Mouse (Mus musculus): ENCODE data around the gene Cpb1. TPM values are rescaled to one million over a fixed set of nuclear protein-coding genes. Genes with fewer than 3 reads are reported as not detected.

The Cpb1 gene
- under 1 TPM; 0.09 to 0.10 TPM for total RNA-seq (2021)
- long read RNA-seq, experiment 1 = 0 reads
- long read RNA-seq, experiment 2 = 0 reads

DNA sequence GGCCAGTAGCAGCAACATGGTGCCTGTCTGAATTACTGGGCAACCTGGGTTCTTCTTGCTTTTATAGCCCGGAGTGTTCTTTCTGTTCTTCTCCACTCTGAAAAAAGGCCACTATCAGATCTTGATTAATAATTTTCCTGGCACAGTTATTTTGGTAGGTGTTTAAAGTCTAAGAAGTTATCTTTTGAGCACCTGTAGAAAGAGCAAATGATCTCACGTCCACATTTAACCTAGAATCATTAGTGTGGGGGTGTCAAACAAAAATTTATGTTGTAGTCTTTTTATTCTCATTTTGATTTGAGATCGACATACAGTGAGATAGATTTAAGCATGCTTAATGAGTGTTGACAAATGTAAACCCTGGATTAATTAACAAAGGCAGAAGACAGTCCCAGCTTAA, at the start of gene Cpb1:
TSS of gene Cpb1 (minus strand) at position 101 of the 400 bp plus-strand sequence.
- DNase-seq = no peak
- intact Hi-C loops (cut with DNase I; ENCODE audit: low total_unique reads) = no loop called here

DNA sequence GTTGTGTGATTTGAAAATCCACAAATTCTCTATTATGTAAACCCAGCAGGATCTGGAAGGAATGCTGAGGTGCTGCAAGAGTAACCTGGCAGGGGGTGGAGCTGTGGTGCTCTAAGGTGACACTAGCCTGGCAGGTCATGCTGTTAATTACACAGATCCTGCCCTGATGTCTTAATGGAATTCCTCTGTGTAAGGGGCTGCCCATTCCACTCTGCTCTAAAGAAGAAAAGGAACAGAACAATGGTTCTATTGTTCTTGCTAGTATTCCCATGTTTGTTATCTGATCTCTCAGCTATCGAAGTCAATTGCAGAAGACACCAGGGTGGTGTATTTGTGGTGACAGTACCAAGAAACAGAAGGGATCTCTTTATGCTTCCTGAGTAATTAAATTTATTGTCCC, 41.7 kb upstream of the Cpb1 start:
- DNase-seq = no peak
- intact Hi-C loops (cut with DNase I; ENCODE audit: low total_unique reads) = no loop called here

DNA sequence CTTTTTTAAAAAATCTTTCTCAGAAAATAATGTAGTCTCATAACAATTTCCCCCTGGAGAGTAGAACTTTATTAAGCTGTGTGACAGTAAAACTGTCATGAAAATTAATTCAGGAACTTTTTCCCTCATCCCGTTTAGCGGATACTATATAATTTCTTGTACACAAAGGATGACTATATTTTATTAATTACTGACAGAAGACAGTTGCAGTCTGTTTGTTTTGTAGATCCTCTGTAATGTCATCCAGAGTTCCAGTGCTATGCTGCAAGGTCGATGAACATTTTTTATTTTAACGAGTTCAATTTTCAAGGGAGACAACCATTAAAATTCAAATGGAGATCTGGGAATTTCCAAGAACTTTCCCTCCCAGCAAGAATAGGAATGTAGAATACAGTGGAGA, 33.6 kb upstream of the Cpb1 start:
- no peak for DNase-seq
- intact Hi-C loops (cut with DNase I; ENCODE audit: low total_unique reads) = no loop called here

DNA sequence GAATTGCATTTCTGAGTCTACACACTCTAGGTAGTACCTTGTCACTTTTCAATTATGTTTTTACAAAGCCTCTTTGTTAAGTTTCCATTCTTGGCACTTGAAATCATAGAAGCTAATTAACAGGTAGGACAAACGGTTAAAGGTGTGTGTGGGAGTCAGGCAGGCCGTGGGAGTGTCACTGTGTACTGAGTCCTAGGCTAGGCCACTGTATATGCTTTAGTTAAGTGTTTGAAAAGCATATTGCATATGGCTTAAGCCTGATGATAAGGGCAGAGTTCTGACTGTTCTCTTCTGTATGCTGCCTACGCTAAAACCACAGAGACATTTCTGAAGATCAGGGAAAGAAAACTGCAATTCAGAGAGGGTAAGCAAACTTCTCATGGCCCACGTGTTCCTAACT, 31.7 kb upstream of the Cpb1 start:
- intact Hi-C loops (cut with DNase I; ENCODE audit: low total_unique reads) = no loop called here
- DNase-seq = no peak

DNA sequence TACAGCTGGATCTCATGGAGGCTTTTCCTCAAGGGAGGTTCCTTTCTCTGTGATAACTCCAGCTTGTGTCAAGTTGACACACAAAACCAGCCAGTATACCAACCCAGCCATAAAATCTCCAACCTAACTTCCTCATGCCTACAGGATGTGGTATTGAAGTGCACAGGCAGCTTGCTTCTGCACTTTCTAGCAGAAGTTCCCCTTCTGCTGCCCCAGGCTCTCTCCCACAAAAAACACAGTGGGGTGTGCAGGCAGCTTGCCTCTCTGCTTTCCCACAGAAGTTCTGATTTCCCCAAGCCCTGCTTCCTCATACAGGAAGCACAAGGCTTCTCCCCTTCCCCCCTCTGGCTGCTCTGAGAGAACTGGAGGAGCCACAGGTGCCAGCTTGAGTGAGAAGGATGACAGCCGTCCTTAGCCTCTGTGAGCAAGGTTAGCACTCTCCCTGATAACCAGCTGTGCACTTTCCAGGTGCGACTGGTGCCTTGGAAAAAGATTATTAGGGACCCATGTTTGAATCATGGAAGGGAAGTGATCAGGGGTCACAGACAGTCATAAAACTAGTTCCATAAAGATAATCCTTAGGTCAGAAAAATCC, 29.3 kb upstream of the Cpb1 start:
- DNase-seq = no peak
- intact Hi-C loops (cut with DNase I; ENCODE audit: low total_unique reads) = no loop called here

DNA sequence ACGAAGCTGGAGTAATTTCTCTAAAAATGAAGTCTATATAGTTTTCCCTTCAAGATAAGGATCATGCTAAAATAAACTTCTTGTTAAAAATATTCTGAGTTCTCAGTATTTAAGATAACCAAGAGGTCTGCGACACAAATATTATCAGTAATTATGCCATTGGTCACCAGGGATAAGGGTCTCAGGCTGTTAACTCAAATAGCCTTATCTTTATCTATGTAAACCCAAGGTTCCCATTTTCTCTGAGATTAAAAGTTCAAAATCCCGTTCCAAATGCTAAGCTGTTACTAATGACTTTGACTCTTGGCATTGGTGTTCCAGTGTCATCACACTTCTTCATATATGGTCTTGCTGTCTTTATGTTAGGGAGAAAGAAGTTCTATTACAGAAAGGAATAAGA, 20.0 kb upstream of the Cpb1 start:
- intact Hi-C loops (cut with DNase I; ENCODE audit: low total_unique reads) = no loop called here
- no peak for DNase-seq

DNA sequence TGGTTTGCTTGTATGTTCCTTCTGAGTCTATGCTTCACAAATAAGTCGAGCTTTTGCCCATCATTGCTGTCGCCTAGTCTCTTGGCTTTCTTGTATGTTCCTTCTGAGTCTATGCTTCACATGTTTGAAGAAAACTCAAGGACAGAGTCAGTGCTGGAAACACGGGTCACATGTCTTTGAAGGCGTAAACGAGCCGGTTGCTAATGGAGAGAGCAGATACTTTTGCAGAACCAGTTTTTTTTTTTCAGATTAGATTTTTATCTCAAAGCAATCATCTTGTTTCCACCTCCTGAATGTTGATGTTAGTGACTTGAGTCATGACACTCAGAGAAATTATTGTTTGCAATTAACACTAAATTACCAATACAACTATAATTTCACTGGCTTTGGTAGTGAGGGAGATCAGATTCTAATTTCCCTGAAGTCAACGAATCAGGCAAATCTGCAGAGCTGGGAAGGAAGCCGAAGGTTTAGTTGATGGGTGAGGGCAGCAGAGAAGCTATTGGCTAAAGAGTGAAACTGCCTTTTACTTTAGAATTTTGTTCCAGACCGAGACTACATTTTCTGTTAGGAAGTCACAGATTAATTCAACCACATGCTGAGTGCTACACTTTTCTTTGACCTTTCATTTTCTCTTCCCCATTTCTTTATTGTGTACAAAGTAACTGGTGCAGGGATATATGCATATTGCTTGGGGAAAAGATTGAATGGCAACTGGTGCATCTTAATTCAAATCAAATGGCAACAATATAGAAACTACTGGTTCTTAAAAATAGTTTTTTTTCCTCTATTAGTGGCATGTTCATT, 19.2 kb upstream of the Cpb1 start:
- DNase-seq = no peak
- intact Hi-C loops (cut with DNase I; ENCODE audit: low total_unique reads) = no loop called here

DNA sequence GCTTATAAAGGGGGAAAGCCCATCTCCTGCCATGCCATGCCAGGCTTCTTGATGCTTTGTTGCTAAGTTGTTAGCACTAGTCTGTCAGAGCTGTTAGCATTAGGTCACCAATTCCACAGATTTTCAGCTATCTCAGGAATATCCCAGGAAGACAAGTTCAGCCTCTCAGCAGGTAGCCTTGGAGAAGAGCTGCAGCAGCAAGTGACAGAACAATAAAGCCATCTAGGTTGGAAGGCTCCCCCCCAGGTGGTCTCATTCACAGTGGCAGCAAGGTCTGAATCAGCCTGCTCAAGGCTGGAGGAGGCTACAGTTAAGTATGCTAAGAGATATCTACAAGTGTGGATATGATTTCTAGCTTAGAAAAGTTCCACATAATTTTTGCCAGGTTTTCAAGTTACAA, 15.8 kb upstream of the Cpb1 start:
- DNase-seq = no peak
- intact Hi-C loops (cut with DNase I; ENCODE audit: low total_unique reads) = no loop called here

DNA sequence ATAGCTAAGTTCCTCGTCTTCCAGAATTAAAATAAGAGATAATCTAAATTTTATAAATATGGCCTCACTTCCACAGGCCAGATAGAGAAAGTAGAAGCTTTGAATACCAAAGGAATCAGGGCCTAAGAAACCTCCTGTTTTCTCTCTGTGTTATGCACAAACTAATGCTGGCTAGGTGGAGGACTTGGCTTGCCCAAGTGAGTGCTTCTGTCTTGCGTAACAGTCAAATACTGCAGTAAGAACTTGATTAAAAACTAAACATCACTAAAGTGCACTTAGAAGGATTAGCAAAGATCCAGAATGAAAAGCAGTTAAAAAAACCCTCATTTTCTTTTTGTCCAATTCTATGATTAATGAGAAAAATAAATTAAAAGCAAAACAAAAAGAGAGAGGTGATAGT, 13.2 kb upstream of the Cpb1 start:
- intact Hi-C loops (cut with DNase I; ENCODE audit: low total_unique reads) = no loop called here
- no peak for DNase-seq

DNA sequence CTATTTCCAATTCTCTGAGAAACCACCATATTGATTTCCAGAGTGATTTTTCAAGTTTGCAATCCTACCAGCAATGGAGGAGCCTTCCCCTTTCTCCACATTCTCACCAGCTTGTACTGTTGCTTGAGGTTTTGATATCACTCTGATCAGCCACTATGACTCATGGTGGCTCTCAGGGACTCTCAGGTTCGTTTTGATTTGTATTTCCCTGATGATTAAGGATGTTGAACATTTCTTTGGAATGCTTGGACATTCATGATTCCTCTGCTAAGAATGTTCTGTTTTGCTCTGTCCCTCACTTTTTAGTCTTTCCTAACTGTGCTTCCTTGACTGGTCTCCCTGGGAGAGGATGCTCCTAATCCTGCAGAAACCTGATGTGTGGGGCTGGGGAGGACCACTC, 6.3 kb upstream of the Cpb1 start:
- intact Hi-C loops (cut with DNase I; ENCODE audit: low total_unique reads) = no loop called here
- DNase-seq = no peak

DNA sequence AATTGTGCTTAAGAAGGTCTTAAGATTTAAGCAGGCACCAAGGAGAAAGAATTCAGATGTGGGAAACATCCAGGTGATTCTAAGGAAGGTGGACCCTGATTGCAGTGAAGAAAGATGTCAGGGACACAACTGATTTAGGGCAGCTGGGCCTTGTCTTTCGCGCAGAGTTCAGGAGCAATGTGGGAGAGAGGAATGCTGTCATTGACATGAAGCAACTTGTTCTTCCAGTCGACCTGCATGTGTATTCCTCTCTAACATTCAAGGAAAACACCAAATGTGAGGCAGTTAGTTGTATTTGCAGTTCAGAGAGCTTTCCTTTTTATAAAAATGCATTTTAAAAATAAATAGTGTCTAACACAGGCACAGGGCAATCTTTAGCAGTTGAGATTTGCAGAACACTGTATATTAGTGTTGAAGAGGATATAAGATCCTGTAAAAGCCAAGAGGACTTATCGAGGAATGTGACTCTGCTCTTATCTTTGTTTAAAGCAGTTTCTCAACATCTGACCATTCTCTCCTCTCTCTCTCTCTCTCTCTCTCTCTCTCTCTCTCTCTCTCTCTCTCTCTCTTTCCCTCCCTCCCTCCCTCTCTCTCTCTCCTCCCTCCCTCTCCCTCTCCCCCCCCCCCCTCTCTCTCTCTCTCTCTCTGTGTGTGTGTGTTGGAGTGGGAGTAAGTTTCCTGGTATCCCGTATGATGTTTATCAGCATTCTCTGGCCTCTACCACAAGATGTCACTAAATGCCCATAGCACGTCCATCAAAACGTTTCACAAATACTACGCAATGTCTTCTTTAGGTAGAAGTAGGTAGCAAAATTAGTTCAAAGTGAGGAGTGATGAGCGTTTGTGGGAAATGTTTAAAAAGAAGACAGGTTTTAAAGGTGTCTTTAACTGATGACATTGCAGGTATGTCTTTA, 20.7 kb downstream of the Cpb1 start:
- DNase-seq = no peak
- intact Hi-C loops (cut with DNase I; ENCODE audit: low total_unique reads) = loop anchor here (10.0 kb wide), 1 partner anchor 260 kb away; no protein-coding TSS in a partner anchor

DNA sequence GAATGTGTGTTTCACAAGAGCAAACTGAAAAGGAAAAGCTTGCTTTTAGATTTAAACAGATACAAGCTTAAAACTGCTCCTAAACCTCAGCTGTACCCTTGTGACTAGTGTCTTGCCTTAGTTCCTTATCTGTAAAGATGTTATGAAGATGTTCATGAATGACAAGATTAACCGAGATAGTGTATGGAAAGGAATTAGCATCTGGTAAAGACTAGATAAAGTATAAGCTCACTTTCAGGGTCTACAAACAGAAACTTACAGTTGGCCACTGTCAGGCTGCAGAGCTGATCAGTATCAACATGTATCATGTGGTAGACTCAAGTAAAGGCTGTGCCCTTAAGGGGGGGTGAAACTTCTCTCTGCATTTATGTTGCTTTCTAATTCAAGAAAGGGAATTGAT, 31.6 kb downstream of the Cpb1 start:
- no peak for DNase-seq
- intact Hi-C loops (cut with DNase I; ENCODE audit: low total_unique reads) = no loop called here

DNA sequence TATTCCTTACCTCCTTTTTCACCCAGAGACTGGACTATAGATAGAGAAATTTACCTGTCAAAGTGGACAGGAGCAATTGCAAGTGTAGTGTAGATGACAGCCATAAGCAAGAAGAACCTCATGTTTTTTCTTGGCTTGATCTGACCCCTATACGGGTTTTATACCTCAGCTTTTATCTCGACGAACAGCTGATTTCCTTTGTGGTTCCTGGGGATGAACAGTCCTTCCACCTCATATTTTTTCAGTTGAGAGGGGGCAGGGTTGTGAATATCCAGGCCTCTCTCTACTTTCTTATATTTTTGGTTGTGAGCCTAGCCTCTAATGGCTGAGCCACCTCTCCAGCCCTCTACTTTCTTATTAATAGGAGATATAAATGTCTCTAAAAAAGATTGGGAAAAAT, 33.5 kb downstream of the Cpb1 start, which contains the start of gene Cpa3:
TSS of gene Cpa3 (minus strand) at position 132 of the 400 bp plus-strand sequence.
- intact Hi-C loops (cut with DNase I; ENCODE audit: low total_unique reads) = no loop called here
- no peak for DNase-seq

DNA sequence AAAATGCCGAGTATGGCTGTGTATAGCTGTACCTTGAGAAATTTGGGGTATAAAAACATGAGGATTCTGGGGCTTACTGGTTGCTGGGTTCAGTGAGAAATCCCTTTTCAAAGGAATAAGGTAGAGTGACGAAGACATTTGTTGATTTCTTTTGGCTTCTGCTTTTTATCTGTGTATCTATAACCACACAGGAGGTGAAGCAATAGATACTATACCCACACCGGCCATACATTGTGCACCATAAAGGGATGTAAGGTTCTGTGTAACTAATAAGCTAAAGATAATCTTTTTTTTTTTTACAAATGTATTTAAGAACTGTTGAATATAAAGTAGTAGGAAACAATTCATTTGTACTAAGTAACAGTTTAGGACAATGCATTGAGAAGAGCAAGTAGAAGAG, 35.8 kb downstream of the Cpb1 start:
- intact Hi-C loops (cut with DNase I; ENCODE audit: low total_unique reads) = no loop called here
- DNase-seq = no peak

DNA sequence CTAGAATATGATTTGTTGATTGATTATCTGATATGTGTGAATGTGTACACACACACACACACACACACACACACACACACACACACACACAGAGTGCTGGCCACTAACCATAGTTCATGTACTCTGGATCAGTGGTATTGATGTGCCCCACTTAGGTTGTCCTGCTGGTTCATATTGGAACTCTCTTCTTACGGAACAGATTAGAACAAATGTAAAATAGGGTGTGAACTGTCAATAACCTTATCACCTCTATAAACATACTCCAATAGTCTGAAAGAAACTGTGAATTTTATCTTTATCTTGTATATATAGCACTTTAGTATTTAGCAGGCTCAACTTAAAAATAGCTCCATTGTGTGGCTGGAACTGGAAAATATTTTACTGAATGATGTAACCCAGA, 38.6 kb downstream of the Cpb1 start:
- intact Hi-C loops (cut with DNase I; ENCODE audit: low total_unique reads) = no loop called here
- DNase-seq = no peak

DNA sequence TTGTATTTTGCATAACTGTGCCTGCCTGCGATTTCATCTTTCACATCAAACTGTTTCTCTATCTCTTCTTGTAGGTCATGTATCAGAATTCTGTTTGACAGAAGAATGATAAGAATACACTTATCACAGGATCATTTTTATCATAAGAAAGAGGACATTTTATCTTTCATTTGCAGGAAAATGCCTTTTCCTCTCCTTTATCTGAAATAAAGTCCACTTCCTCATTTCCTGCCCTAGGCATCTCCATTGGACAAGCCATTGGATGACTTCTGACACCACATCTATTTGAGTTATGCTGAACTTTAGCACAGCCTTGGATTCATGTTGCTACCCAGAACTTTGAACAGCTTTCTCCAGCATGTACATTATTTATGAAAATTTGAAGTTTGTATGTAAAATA, 46.5 kb downstream of the Cpb1 start:
- no peak for DNase-seq
- intact Hi-C loops (cut with DNase I; ENCODE audit: low total_unique reads) = no loop called here

DNA sequence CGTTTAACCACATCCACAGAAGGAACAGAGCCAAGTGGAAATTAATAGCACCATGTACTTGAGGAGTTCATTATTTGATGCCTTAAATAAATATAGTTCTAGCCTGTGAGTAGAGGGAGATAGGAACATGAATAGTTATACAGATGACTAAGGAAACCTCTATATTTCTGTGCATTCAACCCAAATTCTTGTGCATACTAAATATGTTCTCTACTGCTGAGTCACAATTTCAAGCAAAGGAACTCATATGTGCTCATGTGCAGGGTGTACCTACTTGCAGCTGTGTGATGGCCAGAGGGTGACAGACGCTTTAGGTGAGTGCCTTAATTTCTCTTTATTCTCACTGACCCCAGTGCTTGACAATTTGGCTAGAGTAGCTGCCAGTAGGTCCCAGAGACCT, 50.1 kb downstream of the Cpb1 start:
- intact Hi-C loops (cut with DNase I; ENCODE audit: low total_unique reads) = no loop called here
- no peak for DNase-seq

DNA sequence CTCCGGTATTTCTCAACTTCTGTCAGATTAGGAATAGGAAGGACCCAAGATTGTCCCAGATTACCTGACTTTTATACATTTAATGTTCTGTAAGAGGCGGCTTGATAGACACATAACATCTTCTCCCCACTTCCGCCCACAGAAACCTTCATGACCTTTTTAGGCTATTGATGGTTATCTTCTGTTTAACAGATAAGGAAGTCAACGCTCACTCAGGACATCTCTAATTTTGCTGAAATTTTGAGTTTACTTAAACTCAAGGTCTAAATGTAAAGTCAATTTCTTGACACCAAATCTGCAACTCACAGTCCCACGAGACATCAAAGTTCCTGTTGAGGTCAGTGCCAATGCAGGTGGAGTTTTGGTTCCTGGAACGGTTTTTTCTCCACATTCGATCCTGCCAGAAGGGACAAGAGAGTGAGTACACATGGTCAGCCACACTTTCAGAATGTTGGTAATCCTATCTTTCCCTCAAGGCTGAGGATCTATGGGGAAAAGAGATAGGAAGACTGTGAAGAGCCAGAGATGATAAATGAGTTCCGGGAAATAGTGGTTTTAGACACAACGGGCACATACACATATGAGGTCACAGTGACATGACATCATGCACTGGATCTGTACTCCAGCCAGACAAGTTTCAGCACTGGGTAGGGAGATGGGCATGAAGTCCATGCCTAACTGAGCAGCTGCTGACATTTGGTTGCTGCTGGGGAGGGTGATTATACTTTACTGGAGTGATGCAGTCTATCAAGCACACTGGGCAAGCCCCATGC, 52.4 kb downstream of the Cpb1 start:
- intact Hi-C loops (cut with DNase I; ENCODE audit: low total_unique reads) = no loop called here

DNA sequence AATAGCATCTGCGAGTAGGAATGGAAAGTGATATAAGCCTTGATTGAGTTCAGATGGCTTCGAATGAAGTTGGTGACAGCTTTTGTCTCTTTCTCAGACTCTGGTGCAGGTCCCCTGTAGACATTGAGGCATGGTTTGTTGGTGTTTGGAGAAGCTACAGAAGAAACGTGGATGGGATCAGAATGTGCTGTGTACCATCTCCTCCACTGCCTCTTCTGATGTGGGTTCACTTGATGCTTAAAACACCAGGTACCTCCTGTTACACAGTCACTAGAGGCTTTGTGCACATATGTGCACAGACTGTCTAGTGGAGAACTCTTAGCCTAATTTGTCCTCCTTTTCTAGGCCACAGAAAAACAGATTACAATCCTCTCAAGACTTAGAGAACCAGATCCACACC, 53.4 kb downstream of the Cpb1 start:
- intact Hi-C loops (cut with DNase I; ENCODE audit: low total_unique reads) = no loop called here
- DNase-seq = no peak

More for the DNA sequence above, 52.4 kb downstream of the Cpb1 start:
- no peak for DNase-seq

DNA sequence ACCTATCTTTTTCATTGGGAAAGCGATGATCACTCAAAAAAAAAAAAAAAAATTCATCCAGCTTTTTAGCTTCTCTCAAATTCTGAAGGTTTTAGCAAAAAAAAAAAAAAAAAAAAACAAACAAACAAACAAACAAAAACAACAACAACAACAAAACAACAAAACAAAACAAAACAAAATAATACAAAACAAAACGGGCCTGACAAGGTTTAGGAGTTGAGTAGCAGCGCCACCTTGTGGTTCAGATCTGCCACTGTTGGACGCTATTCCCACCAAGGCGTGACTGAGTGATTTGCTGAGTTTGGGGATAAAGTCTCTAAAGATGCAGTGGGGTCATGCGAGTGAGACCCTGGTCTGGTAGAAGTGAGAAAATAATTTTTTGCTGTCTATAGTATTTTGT, 76.7 kb downstream of the Cpb1 start:
- intact Hi-C loops (cut with DNase I; ENCODE audit: low total_unique reads) = no loop called here

More for the DNA sequence above, 76.7 kb downstream of the Cpb1 start:
- DNase-seq = peak; percentile 22

All from gastrocnemius, postnatal 14 days (tissue).